9 mouse cellular contexts compared by ENCODE assay signal in the genomic region with DNA sequence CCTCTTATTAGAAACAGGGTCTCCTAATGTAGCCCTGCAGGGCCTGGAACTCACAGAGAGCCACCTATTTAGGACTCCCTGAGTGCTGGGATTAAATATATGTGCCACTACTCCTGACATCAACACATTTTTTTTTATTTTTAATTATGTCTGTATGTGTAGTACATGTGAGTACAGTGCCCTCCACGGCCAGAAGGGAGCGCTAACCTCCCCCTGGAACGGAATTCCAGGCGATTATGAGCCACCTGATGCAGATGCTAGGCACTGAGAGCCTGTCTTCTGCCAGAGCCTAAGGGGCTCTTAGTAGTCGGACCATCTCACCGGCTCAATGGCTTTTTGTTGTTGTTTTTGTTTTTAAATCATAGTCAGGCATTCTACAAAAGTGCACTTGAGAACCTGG. TPM values are rescaled to one million over a fixed set of nuclear protein-coding genes. Genes with fewer than 3 reads are reported as not detected.
A peak's percentile ranks its signal among the peaks of the same experiment; 100 is the strongest.
DNase-seq lines count a peak whose midpoint lies in the region; ATAC-seq and TF ChIP-seq lines count a peak whose summit lies in the region.
"Had no signal": no experiment of that assay in that cellular context is flagged by ENCODE, and none has a peak within 500 bp of the region (broad histone marks: within the 10 kb centered on the region; RNA-seq: fewer than 3 reads in every experiment).

No protein-coding gene starts in this region.

- no peak overlapping the region for H3K4me2 ChIP-seq in intestine, postnatal 0 days (replicated peaks; ENCODE audit: low read depth)
- H3K4me2 ChIP-seq in intestine, embryonic 15.5 days (replicated peaks) = no peak overlapping the region
- H3K4me2 ChIP-seq in liver, embryonic 15.5 days = peak overlapping the region; percentile 44
- H3K4me2 ChIP-seq: forebrain, embryonic 12.5 days had no signal

- peak; percentile 57 for TF ChIP-seq CTCF in intestine, postnatal 0 days (IDR thresholded peaks at IDR 0.05; ENCODE audit: low read depth)
- TF ChIP-seq CTCF in G1E (IDR thresholded peaks at IDR 0.05; ENCODE audit: low read depth, low read length) = peak; percentile 22; the same call in 1 of the 2 replicates

- peak; percentile 32 for DNase-seq in A20 (ENCODE audit: low read depth, low spot score)
- no peak for DNase-seq in G1E (ENCODE audit: low spot score)
- DNase-seq in right cerebral cortex, adult 18-20 months = no peak
- DNase-seq in heart, postnatal 4 days = no peak
- DNase-seq in urinary bladder, postnatal 10 days (ENCODE audit: low spot score) = no peak

- H3K4me1 ChIP-seq in intestine, postnatal 0 days (replicated peaks; ENCODE audit: control insufficient read depth, insufficient read depth, low read length) = no peaks in the 10 kb centered on the region
- H3K4me1 ChIP-seq in intestine, embryonic 15.5 days (replicated peaks) = 0 out of 2 replicates have a peak, but pooled peaks cover 9% of the 10 kb centered on the region
- peaks cover 3% of the 10 kb centered on the region; the same call in 1 of the 2 replicates for H3K4me1 ChIP-seq in G1E (ENCODE audit: insufficient read depth, low read depth, low read length)
- peaks cover 14% of the 10 kb centered on the region; the same call in 1 of the 2 replicates for H3K4me1 ChIP-seq in liver, embryonic 15.5 days (replicated peaks)
- H3K4me1 ChIP-seq: forebrain, embryonic 12.5 days had no signal

- WGBS in intestine, postnatal 0 days = 43% methylated on average over 6 of the region's 6 CpGs
- WGBS in intestine, embryonic 15.5 days = 42% methylated on average over 6 of the region's 6 CpGs
- WGBS in liver, embryonic 15.5 days (ENCODE audit: insufficient replicate concordance) = 34% methylated on average over 6 of the region's 6 CpGs

- no peak overlapping the region for H3K27ac ChIP-seq in intestine, postnatal 0 days (ENCODE audit: low read depth, low read length)
- H3K27ac ChIP-seq in intestine, embryonic 15.5 days = no peak overlapping the region
- peak overlapping the region; percentile 41; the same call in 1 of the 2 replicates for H3K27ac ChIP-seq in liver, embryonic 15.5 days (replicated peaks)
- H3K27ac ChIP-seq: forebrain, embryonic 12.5 days had no signal

- H3K27me3 ChIP-seq in intestine, postnatal 0 days (replicated peaks; ENCODE audit: control insufficient read depth, insufficient read depth, low read length) = no peaks in the 10 kb centered on the region
- H3K27me3 ChIP-seq in intestine, embryonic 15.5 days (replicated peaks) = peaks cover 6% of the 10 kb centered on the region
- peaks cover 8% of the 10 kb centered on the region; the same call in 1 of the 2 replicates for H3K27me3 ChIP-seq in G1E (ENCODE audit: insufficient read depth, low read length)
- H3K27me3 ChIP-seq in liver, embryonic 15.5 days = peaks cover 11% of the 10 kb centered on the region

- peaks cover 23% of the 10 kb centered on the region for H3K36me3 ChIP-seq in intestine, postnatal 0 days (ENCODE audit: control insufficient read depth, insufficient read depth)
- peaks cover 11% of the 10 kb centered on the region for H3K36me3 ChIP-seq in intestine, embryonic 15.5 days
- H3K36me3 ChIP-seq in G1E (replicated peaks) = peaks cover 43% of the 10 kb centered on the region
- peaks cover 20% of the 10 kb centered on the region for H3K36me3 ChIP-seq in liver, embryonic 15.5 days (replicated peaks)

- no peak overlapping the region for H3K4me3 ChIP-seq in intestine, postnatal 0 days (ENCODE audit: low read depth, low read length)
- H3K4me3 ChIP-seq in intestine, embryonic 15.5 days (replicated peaks) = no peak overlapping the region
- H3K4me3 ChIP-seq in G1E (ENCODE audit: low read depth, low read length) = no peak overlapping the region
- peak overlapping the region; percentile 49 for H3K4me3 ChIP-seq in liver, embryonic 15.5 days (replicated peaks)
- H3K4me3 ChIP-seq: forebrain, embryonic 12.5 days had no signal

- no peaks in the 10 kb centered on the region for H3K9me3 ChIP-seq in intestine, postnatal 0 days (ENCODE audit: control insufficient read depth)
- H3K9me3 ChIP-seq in intestine, embryonic 15.5 days = no peaks in the 10 kb centered on the region
- no peaks in the 10 kb centered on the region for H3K9me3 ChIP-seq in G1E (replicated peaks)
- H3K9me3 ChIP-seq in liver, embryonic 15.5 days (replicated peaks) = no peaks in the 10 kb centered on the region
- H3K9me3 ChIP-seq: forebrain, embryonic 12.5 days had no signal

- ATAC-seq in intestine, postnatal 0 days = no peak
- ATAC-seq in intestine, embryonic 15.5 days = no peak
- no peak for ATAC-seq in G1E (ENCODE audit: extremely low read depth, insufficient number of reproducible peaks, low FRiP score, poor library complexity, severe bottlenecking)
- ATAC-seq in liver, embryonic 15.5 days (ENCODE audit: insufficient read depth) = no peak

- no peak overlapping the region for H3K9ac ChIP-seq in intestine, postnatal 0 days (ENCODE audit: low read depth, low read length)
- no peak overlapping the region for H3K9ac ChIP-seq in intestine, embryonic 15.5 days
- no peak overlapping the region for H3K9ac ChIP-seq in liver, embryonic 15.5 days
- H3K9ac ChIP-seq: forebrain, embryonic 12.5 days had no signal

RNA-seq across cellular contexts. Expression of a gene that starts 0.9 kb away (rescaled TPM):
- 0.39 and 0.48 TPM in 2 replicates for polyA plus RNA-seq in intestine, postnatal 0 days (2015; fragmentation: Nextera tagmentation; extraction: Ambion mirVana)
- 3.2 and 9.0 TPM in 2 replicates for polyA plus RNA-seq in intestine, embryonic 15.5 days (2015; fragmentation: Nextera tagmentation; extraction: Ambion mirVana)
- total RNA-seq in G1E (2014; fragmentation: Nextera tagmentation) (not detected in 2 replicates), G1E (2017) (0.52 TPM in 1 of 2 replicates, not detected in the other)
- 0.17 TPM in 1 of 2 replicates, not detected in the other for polyA plus RNA-seq in G1E (2012)
- polyA plus RNA-seq in liver, embryonic 15.5 days (2015; fragmentation: Nextera tagmentation; extraction: Ambion mirVana) = 59.8 and 101 TPM in 2 replicates
- under 1 TPM; 0.55 to 0.74 TPM for total RNA-seq in heart, postnatal 4 days (2021)

RNA-seq across cellular contexts. Expression of a gene that starts 16.8 kb away (rescaled TPM):
- polyA plus RNA-seq in intestine, postnatal 0 days (2015; fragmentation: Nextera tagmentation; extraction: Ambion mirVana) = 10.4 and 11.5 TPM in 2 replicates
- polyA plus RNA-seq in intestine, embryonic 15.5 days (2015; fragmentation: Nextera tagmentation; extraction: Ambion mirVana) = 22.6 and 24.8 TPM in 2 replicates
- total RNA-seq in G1E (2014; fragmentation: Nextera tagmentation) (19.8 and 22.1 TPM in 2 replicates), G1E (2017) (14.3 and 17.3 TPM in 2 replicates)
- 52.6 and 56.0 TPM in 2 replicates for polyA plus RNA-seq in G1E (2012)
- 9.7 and 11.9 TPM in 2 replicates for polyA plus RNA-seq in liver, embryonic 15.5 days (2015; fragmentation: Nextera tagmentation; extraction: Ambion mirVana)
- total RNA-seq in heart, postnatal 4 days (2021) = 10 to 100 TPM; 12.0 to 14.4 TPM

RNA-seq across cellular contexts. Expression of a gene that starts 23.1 kb away (rescaled TPM):
- polyA plus RNA-seq in intestine, postnatal 0 days (2015; fragmentation: Nextera tagmentation; extraction: Ambion mirVana) = 25.9 and 26.5 TPM in 2 replicates
- 71.8 and 79.9 TPM in 2 replicates for polyA plus RNA-seq in intestine, embryonic 15.5 days (2015; fragmentation: Nextera tagmentation; extraction: Ambion mirVana)
- total RNA-seq in G1E (2014; fragmentation: Nextera tagmentation) (55.2 and 56.6 TPM in 2 replicates), G1E (2017) (33.9 and 40.1 TPM in 2 replicates)
- polyA plus RNA-seq in G1E (2012) = 78.5 and 83.4 TPM in 2 replicates
- 28.4 and 33.2 TPM in 2 replicates for polyA plus RNA-seq in liver, embryonic 15.5 days (2015; fragmentation: Nextera tagmentation; extraction: Ambion mirVana)
- total RNA-seq in heart, postnatal 4 days (2021) = 10 to 100 TPM; 41.5 to 42.9 TPM

RNA-seq across cellular contexts. Expression of a gene that starts 24.0 kb away (rescaled TPM):
- polyA plus RNA-seq in intestine, postnatal 0 days (2015; fragmentation: Nextera tagmentation; extraction: Ambion mirVana) = 32.2 and 35.6 TPM in 2 replicates
- polyA plus RNA-seq in intestine, embryonic 15.5 days (2015; fragmentation: Nextera tagmentation; extraction: Ambion mirVana) = 73.9 and 74.9 TPM in 2 replicates
- total RNA-seq in G1E (2014; fragmentation: Nextera tagmentation) = 12.8 and 14.4 TPM in 2 replicates
- total RNA-seq in G1E (2017) = 36.3 and 41.1 TPM in 2 replicates
- polyA plus RNA-seq in G1E (2012) = 96.9 and 114 TPM in 2 replicates
- 25.9 and 26.8 TPM in 2 replicates for polyA plus RNA-seq in liver, embryonic 15.5 days (2015; fragmentation: Nextera tagmentation; extraction: Ambion mirVana)
- 10 to 100 TPM; 29.4 to 29.7 TPM for total RNA-seq in heart, postnatal 4 days (2021)

RNA-seq across cellular contexts. Expression of a gene that starts 35.5 kb away (rescaled TPM):
- 0.24 and 0.33 TPM in 2 replicates for polyA plus RNA-seq in intestine, postnatal 0 days (2015; fragmentation: Nextera tagmentation; extraction: Ambion mirVana)
- polyA plus RNA-seq in intestine, embryonic 15.5 days (2015; fragmentation: Nextera tagmentation; extraction: Ambion mirVana) = 0.40 and 0.56 TPM in 2 replicates
- not detected in 2 replicates for total RNA-seq in G1E (2014; fragmentation: Nextera tagmentation)
- total RNA-seq in G1E (2017) = 0.12 and 0.27 TPM in 2 replicates
- polyA plus RNA-seq in G1E (2012) = 0.04 and 0.07 TPM in 2 replicates
- 0.09 and 0.15 TPM in 2 replicates for polyA plus RNA-seq in liver, embryonic 15.5 days (2015; fragmentation: Nextera tagmentation; extraction: Ambion mirVana)
- total RNA-seq in heart, postnatal 4 days (2021) = not detected
